Comparison of ENCODE assay signal across 9 mouse cellular contexts in genomic region chr16:34657566-34657965, GRCm38 (mm10). TPM values are rescaled to one million over a fixed set of nuclear protein-coding genes. Genes with fewer than 3 reads are reported as not detected.
DNase-seq lines count a peak whose midpoint lies in the region; ATAC-seq lines count a peak whose summit lies in the region.
"Not testable (repeated sequence)": the region's sequence is repeated elsewhere in the genome, so short reads cannot be mapped to it uniquely, and the experiment has no call there.
"Had no signal": no experiment of that assay in that cellular context is flagged by ENCODE, and none has a peak within 500 bp of the region (broad histone marks: within the 10 kb centered on the region; RNA-seq: fewer than 3 reads in every experiment).

No protein-coding gene starts in this region.

- H3K9ac ChIP-seq in embryonic facial prominence, embryonic 13.5 days: peak overlapping the region; percentile 22; the same call in 1 of the 2 replicates
- H3K9ac ChIP-seq in heart, embryonic 11.5 days (ENCODE audit: low read depth, low read length): peak overlapping the region; percentile 1; the same call in 1 of the 2 replicates
- H3K9ac ChIP-seq in intestine, embryonic 14.5 days (ENCODE audit: low read length); liver, embryonic 11.5 days (ENCODE audit: low read depth, low read length): not testable (repeated sequence)
- H3K9ac ChIP-seq in midbrain, embryonic 11.5 days (ENCODE audit: low read length): peak overlapping the region; percentile 3

- 3% methylated on average over 16 of the region's 16 CpGs for WGBS in embryonic facial prominence, embryonic 13.5 days
- 3% methylated on average over 16 of the region's 16 CpGs for WGBS in heart, embryonic 11.5 days (ENCODE audit: insufficient replicate concordance)
- 2% methylated on average over 16 of the region's 16 CpGs for WGBS in intestine, embryonic 14.5 days
- WGBS in liver, embryonic 11.5 days: 6% methylated on average over 16 of the region's 16 CpGs
- 5% methylated on average over 16 of the region's 16 CpGs for WGBS in midbrain, embryonic 11.5 days

- ATAC-seq in embryonic facial prominence, embryonic 13.5 days (ENCODE audit: insufficient number of reproducible peaks, insufficient read depth, low FRiP score, low TSS enrichment, low read depth); heart, embryonic 11.5 days (replicated peaks; ENCODE audit: insufficient number of reproducible peaks, low FRiP score, low TSS enrichment); intestine, embryonic 14.5 days (replicated peaks; ENCODE audit: low FRiP score, low TSS enrichment, low read depth); liver, embryonic 11.5 days (replicated peaks; ENCODE audit: low FRiP score); midbrain, embryonic 11.5 days (ENCODE audit: low FRiP score): not testable (repeated sequence)

- H3K27me3 ChIP-seq in embryonic facial prominence, embryonic 13.5 days; heart, embryonic 11.5 days (ENCODE audit: control insufficient read depth, insufficient read depth, low read length); intestine, embryonic 14.5 days (replicated peaks; ENCODE audit: control insufficient read depth, insufficient read depth, low read length); liver, embryonic 11.5 days (replicated peaks; ENCODE audit: control insufficient read depth, insufficient read depth, low read length); midbrain, embryonic 11.5 days (ENCODE audit: control insufficient read depth, insufficient read depth, low read length): not testable (repeated sequence)

- DNase-seq in adrenal gland, adult 2 months: peak; percentile 13
- DNase-seq in intestine, embryonic 14.5 days (ENCODE audit: low spot score): peak; percentile 57
- peak; percentile 19 to 38 for DNase-seq in layer of hippocampus, adult 18-20 months (ENCODE audit: low spot score in 2 of 2)
- DNase-seq in liver, embryonic 11.5 days (ENCODE audit: low spot score); midbrain, embryonic 11.5 days (ENCODE audit: low spot score, missing footprints): not testable (repeated sequence)
- DNase-seq in right cerebral cortex, postnatal 10 days (ENCODE audit: low spot score in 2 of 2): peak; percentile 68 to 70

- peak overlapping the region; percentile 35 for H3K4me3 ChIP-seq in embryonic facial prominence, embryonic 13.5 days
- peak overlapping the region; percentile 34 for H3K4me3 ChIP-seq in heart, embryonic 11.5 days (ENCODE audit: low read depth, low read length)
- H3K4me3 ChIP-seq in intestine, embryonic 14.5 days (ENCODE audit: low read depth, low read length): peak overlapping the region; percentile 31
- peak overlapping the region; percentile 34 for H3K4me3 ChIP-seq in liver, embryonic 11.5 days (ENCODE audit: low read depth, low read length)
- H3K4me3 ChIP-seq in midbrain, embryonic 11.5 days (ENCODE audit: low read depth, low read length): peak overlapping the region; percentile 22

- H3K9me3 ChIP-seq in embryonic facial prominence, embryonic 13.5 days; heart, embryonic 11.5 days (replicated peaks; ENCODE audit: control insufficient read depth, low read length); intestine, embryonic 14.5 days (ENCODE audit: control insufficient read depth, low read length); liver, embryonic 11.5 days (ENCODE audit: control insufficient read depth, low read length); midbrain, embryonic 11.5 days (ENCODE audit: control insufficient read depth, low read length): not testable (repeated sequence)

- H3K4me2 ChIP-seq in embryonic facial prominence, embryonic 13.5 days: peak overlapping the region; percentile 64
- peak overlapping the region; percentile 53 for H3K4me2 ChIP-seq in heart, embryonic 11.5 days
- peak overlapping the region; percentile 60 for H3K4me2 ChIP-seq in intestine, embryonic 14.5 days (ENCODE audit: low read length)
- H3K4me2 ChIP-seq in liver, embryonic 11.5 days: peak overlapping the region; percentile 65
- peak overlapping the region; percentile 51 for H3K4me2 ChIP-seq in midbrain, embryonic 11.5 days

- not testable (repeated sequence) for H3K4me1 ChIP-seq in embryonic facial prominence, embryonic 13.5 days; heart, embryonic 11.5 days (ENCODE audit: control insufficient read depth, insufficient read depth, low read length); intestine, embryonic 14.5 days (replicated peaks; ENCODE audit: control insufficient read depth, insufficient read depth, low read length); liver, embryonic 11.5 days (replicated peaks; ENCODE audit: control insufficient read depth, insufficient read depth, low read length); midbrain, embryonic 11.5 days (ENCODE audit: control insufficient read depth, insufficient read depth, low read length)

- H3K27ac ChIP-seq in embryonic facial prominence, embryonic 13.5 days; heart, embryonic 11.5 days (ENCODE audit: low read depth, low read length); intestine, embryonic 14.5 days (ENCODE audit: low read depth); liver, embryonic 11.5 days (ENCODE audit: low read depth, low read length); midbrain, embryonic 11.5 days (ENCODE audit: low read depth, low read length): not testable (repeated sequence)

- H3K36me3 ChIP-seq in embryonic facial prominence, embryonic 13.5 days; heart, embryonic 11.5 days (ENCODE audit: control insufficient read depth, insufficient read depth, low read length); intestine, embryonic 14.5 days (ENCODE audit: control insufficient read depth, insufficient read depth, low read length); liver, embryonic 11.5 days (ENCODE audit: control insufficient read depth, insufficient read depth, low read length); midbrain, embryonic 11.5 days (ENCODE audit: control insufficient read depth, insufficient read depth, low read length): not testable (repeated sequence)

RNA-seq across cellular contexts. Expression of gene Ropn1, which starts 7.8 kb away (rescaled TPM):
- total RNA-seq in adrenal gland, adult 2 months (2021): not detected
- polyA plus RNA-seq in adrenal gland, adult 2 months (2012; rRNA removed): not detected in 2 replicates
- not detected in 2 replicates for polyA plus RNA-seq in embryonic facial prominence, embryonic 13.5 days (2015; fragmentation: Nextera tagmentation; extraction: Ambion mirVana)
- polyA plus RNA-seq in heart, embryonic 11.5 days (2014; fragmentation: Nextera tagmentation; extraction: Ambion mirVana): 0.44 and 0.56 TPM in 2 replicates
- not detected in 2 replicates for polyA plus RNA-seq in intestine, embryonic 14.5 days (2014; fragmentation: Nextera tagmentation; extraction: Ambion mirVana)
- total RNA-seq in layer of hippocampus, adult 18-20 months (2021): not detected
- not detected in 2 replicates for polyA plus RNA-seq in liver, embryonic 11.5 days (2014; fragmentation: Nextera tagmentation; extraction: Ambion mirVana)
- not detected in 2 replicates for polyA plus RNA-seq in midbrain, embryonic 11.5 days (2014; fragmentation: Nextera tagmentation; extraction: Ambion mirVana)
- total RNA-seq: granulocyte monocyte progenitor cell, adult 5-6 weeks had no signal

RNA-seq across cellular contexts. Expression of gene Ccdc14, which starts 32.9 kb away (rescaled TPM):
- total RNA-seq in adrenal gland, adult 2 months (2021): 1 to 10 TPM; 1.4 to 3.0 TPM
- polyA plus RNA-seq in adrenal gland, adult 2 months (2012; rRNA removed): 0.49 and 0.52 TPM in 2 replicates
- polyA plus RNA-seq in embryonic facial prominence, embryonic 13.5 days (2015; fragmentation: Nextera tagmentation; extraction: Ambion mirVana): 7.4 and 7.6 TPM in 2 replicates
- polyA plus RNA-seq in heart, embryonic 11.5 days (2014; fragmentation: Nextera tagmentation; extraction: Ambion mirVana): 9.4 and 9.5 TPM in 2 replicates
- polyA plus RNA-seq in intestine, embryonic 14.5 days (2014; fragmentation: Nextera tagmentation; extraction: Ambion mirVana): 8.3 and 9.2 TPM in 2 replicates
- total RNA-seq in layer of hippocampus, adult 18-20 months (2021): 1 to 10 TPM; 2.2 to 2.7 TPM
- polyA plus RNA-seq in liver, embryonic 11.5 days (2014; fragmentation: Nextera tagmentation; extraction: Ambion mirVana): 8.1 and 8.5 TPM in 2 replicates
- 11.1 and 11.2 TPM in 2 replicates for polyA plus RNA-seq in midbrain, embryonic 11.5 days (2014; fragmentation: Nextera tagmentation; extraction: Ambion mirVana)
